Mouse (Mus musculus): ENCODE results near the gene Zc2hc1c. TPM values are rescaled to one million over a fixed set of nuclear protein-coding genes. Genes with fewer than 3 reads are reported as not detected.
A peak's percentile ranks its signal among the peaks of the same experiment; 100 is the strongest.

The Zc2hc1c gene
- total and polyA plus RNA-seq, 2 experiments = 0.48 to 0.92 TPM

- no peak for TF ChIP-seq POLR2A (IDR thresholded peaks at IDR 0.05; ENCODE audit: extremely low read depth, insufficient read depth, low read length)
- TF ChIP-seq CTCF (IDR thresholded peaks at IDR 0.05; ENCODE audit: low read depth, low read length) = no peak
- no peaks in the 10 kb centered on the region for H3K27me3 ChIP-seq (ENCODE audit: control insufficient read depth, insufficient read depth, low read length)
- peak; percentile 21 for DNase-seq (ENCODE audit: extremely low read depth, low read depth, low spot score)
- H3K27ac ChIP-seq (replicated peaks; ENCODE audit: insufficient read depth, low read depth, low read length) = no peak overlapping the region
- peaks cover 6% of the 10 kb centered on the region; the same call in 1 of the 2 replicates for H3K36me3 ChIP-seq (ENCODE audit: control insufficient read depth, insufficient read depth, low read length)
- H3K4me1 ChIP-seq (ENCODE audit: control insufficient read depth, insufficient read depth, low read length) = no peaks in the 10 kb centered on the region
- WGBS = 76% methylated on average over 7 of the region's 7 CpGs
- no peak overlapping the region for H3K4me3 ChIP-seq (ENCODE audit: insufficient read depth, low read depth, low read length)
- no peaks in the 10 kb centered on the region for H3K79me2 ChIP-seq (ENCODE audit: control insufficient read depth, insufficient read depth, low read length)
- no peak overlapping the region for H3K9ac ChIP-seq (ENCODE audit: low read depth, low read length)
These were observed 17.1 kb upstream of the Zc2hc1c start for GRCm38 (mm10) chr12:85271132-85271842.

- DNase-seq (ENCODE audit: extremely low read depth, low read depth, low spot score) = no peak
- H3K9ac ChIP-seq (ENCODE audit: low read depth, low read length) = no peak overlapping the region
- 72% methylated on average over 4 of the region's 4 CpGs for WGBS
- TF ChIP-seq POLR2A (IDR thresholded peaks at IDR 0.05; ENCODE audit: extremely low read depth, insufficient read depth, low read length) (no peak), CTCF (IDR thresholded peaks at IDR 0.05; ENCODE audit: low read depth, low read length) (no peak)
- H3K79me2 ChIP-seq (ENCODE audit: control insufficient read depth, insufficient read depth, low read length) = no peaks in the 10 kb centered on the region
- no peaks in the 10 kb centered on the region for H3K4me1 ChIP-seq (ENCODE audit: control insufficient read depth, insufficient read depth, low read length)
- no peak overlapping the region for H3K27ac ChIP-seq (replicated peaks; ENCODE audit: insufficient read depth, low read depth, low read length)
- H3K27me3 ChIP-seq (ENCODE audit: control insufficient read depth, insufficient read depth, low read length) = no peaks in the 10 kb centered on the region
- no peak overlapping the region for H3K4me3 ChIP-seq (ENCODE audit: insufficient read depth, low read depth, low read length)
- peaks cover 6% of the 10 kb centered on the region; the same call in 1 of the 2 replicates for H3K36me3 ChIP-seq (ENCODE audit: control insufficient read depth, insufficient read depth, low read length)
These were observed 16.6 kb upstream of the Zc2hc1c start for GRCm38 (mm10) chr12:85271843-85272206.

- H3K27me3 ChIP-seq (ENCODE audit: control insufficient read depth, insufficient read depth, low read length) = no peaks in the 10 kb centered on the region
- no peak overlapping the region for H3K27ac ChIP-seq (replicated peaks; ENCODE audit: insufficient read depth, low read depth, low read length)
These were observed 14.9 kb upstream of the Zc2hc1c start for GRCm38 (mm10) chr12:85273508-85273907.

GRCm38 (mm10) chr12:85276273-85276672, 12.1 kb upstream of the Zc2hc1c start:
- no peaks in the 10 kb centered on the region for H3K79me2 ChIP-seq (ENCODE audit: control insufficient read depth, insufficient read depth, low read length)
- peaks cover 4% of the 10 kb centered on the region; the same call in 1 of the 2 replicates for H3K4me1 ChIP-seq (ENCODE audit: control insufficient read depth, insufficient read depth, low read length)
- H3K27ac ChIP-seq (replicated peaks; ENCODE audit: insufficient read depth, low read depth, low read length) = no peak overlapping the region
- H3K36me3 ChIP-seq (ENCODE audit: control insufficient read depth, insufficient read depth, low read length) = peaks cover 4% of the 10 kb centered on the region; the same call in 1 of the 2 replicates
- H3K27me3 ChIP-seq (ENCODE audit: control insufficient read depth, insufficient read depth, low read length) = no peaks in the 10 kb centered on the region
- WGBS = 86% methylated on average over 5 of the region's 5 CpGs
- no peak overlapping the region for H3K9ac ChIP-seq (ENCODE audit: low read depth, low read length)
- TF ChIP-seq POLR2A (IDR thresholded peaks at IDR 0.05; ENCODE audit: extremely low read depth, insufficient read depth, low read length) (no peak), CTCF (IDR thresholded peaks at IDR 0.05; ENCODE audit: low read depth, low read length) (no peak)
- H3K4me3 ChIP-seq (ENCODE audit: insufficient read depth, low read depth, low read length) = no peak overlapping the region
- DNase-seq (ENCODE audit: extremely low read depth, low read depth, low spot score) = no peak

More at GRCm38 (mm10) chr12:85273508-85273907, 14.9 kb upstream of the Zc2hc1c start:
- Histone ChIP-seq H3K36me3 (ENCODE audit: control insufficient read depth, insufficient read depth, low read length) (peaks cover 4% of the 10 kb centered on the region; the same call in 1 of the 2 replicates), H3K4me1 (ENCODE audit: control insufficient read depth, insufficient read depth, low read length) (no peaks in the 10 kb centered on the region), H3K9ac (ENCODE audit: low read depth, low read length) (no peak overlapping the region), H3K4me3 (ENCODE audit: insufficient read depth, low read depth, low read length) (no peak overlapping the region), H3K79me2 (ENCODE audit: control insufficient read depth, insufficient read depth, low read length) (no peaks in the 10 kb centered on the region)
- no peak for DNase-seq (ENCODE audit: extremely low read depth, low read depth, low spot score)
- 81% methylated on average over 10 of the region's 10 CpGs for WGBS
- no peak for TF ChIP-seq POLR2A (IDR thresholded peaks at IDR 0.05; ENCODE audit: extremely low read depth, insufficient read depth, low read length)
- no peak for TF ChIP-seq CTCF (IDR thresholded peaks at IDR 0.05; ENCODE audit: low read depth, low read length)

GRCm38 (mm10) chr12:85278919-85279318, 9.5 kb upstream of the Zc2hc1c start:
- H3K4me3 ChIP-seq (ENCODE audit: insufficient read depth, low read depth, low read length) = no peak overlapping the region
- TF ChIP-seq POLR2A (IDR thresholded peaks at IDR 0.05; ENCODE audit: extremely low read depth, insufficient read depth, low read length) (no peak), CTCF (IDR thresholded peaks at IDR 0.05; ENCODE audit: low read depth, low read length) (no peak)
- H3K9ac ChIP-seq (ENCODE audit: low read depth, low read length) = no peak overlapping the region
- no peak for DNase-seq (ENCODE audit: extremely low read depth, low read depth, low spot score)
- 96% methylated on average over 10 of the region's 10 CpGs for WGBS
- no peaks in the 10 kb centered on the region for H3K79me2 ChIP-seq (ENCODE audit: control insufficient read depth, insufficient read depth, low read length)
- peaks cover 4% of the 10 kb centered on the region; the same call in 1 of the 2 replicates for H3K36me3 ChIP-seq (ENCODE audit: control insufficient read depth, insufficient read depth, low read length)
- H3K27ac ChIP-seq (replicated peaks; ENCODE audit: insufficient read depth, low read depth, low read length) = no peak overlapping the region
- H3K27me3 ChIP-seq (ENCODE audit: control insufficient read depth, insufficient read depth, low read length) = no peaks in the 10 kb centered on the region
- peaks cover 4% of the 10 kb centered on the region; the same call in 1 of the 2 replicates for H3K4me1 ChIP-seq (ENCODE audit: control insufficient read depth, insufficient read depth, low read length)
